Mouse (Mus musculus) forebrain, embryonic 13.5 days (tissue): ENCODE results near the gene Fam13c. TPM values are rescaled to one million over a fixed set of nuclear protein-coding genes. Genes with fewer than 3 reads are reported as not detected.

Experiments
- ATAC-seq: fragments of 200-750 bp; cut with Nextera tagmentation; 2 replicates; pipeline ENCODE4 v1.8.0; 2017
- H3K27ac ChIP-seq: fragments of 300-500 bp; sonication (generic); 2 replicates; pipeline ENCODE4 v1.5.1; 2015; ENCODE audit warnings: inconsistent platforms, mild to moderate bottlenecking, moderate library complexity
- H3K27me3 ChIP-seq: fragments of 300-500 bp; sonication (generic); 2 replicates; pipeline ENCODE4 v1.6.1; 2015; ENCODE audit warnings: mild to moderate bottlenecking, inconsistent platforms
- H3K36me3 ChIP-seq: fragments of 300-500 bp; sonication (generic); 2 replicates; pipeline ENCODE4 v1.6.1; 2015; ENCODE audit warnings: mild to moderate bottlenecking, inconsistent platforms; ENCODE audit not compliant: poor library complexity, severe bottlenecking
- H3K4me1 ChIP-seq: fragments of 300-500 bp; sonication (generic); 2 replicates; pipeline ENCODE4 v1.6.1; 2015; ENCODE audit warnings: inconsistent platforms
- H3K4me2 ChIP-seq: fragments of 300-500 bp; sonication (generic); 2 replicates; pipeline ENCODE4 v1.6.1; 2015; ENCODE audit warnings: inconsistent platforms, mild to moderate bottlenecking, moderate library complexity
- H3K4me3 ChIP-seq: fragments of 300-500 bp; sonication (generic); 2 replicates; pipeline ENCODE4 v1.5.1; 2015; ENCODE audit warnings: mild to moderate bottlenecking, inconsistent platforms
- H3K9ac ChIP-seq: fragments of 300-500 bp; sonication (generic); 2 replicates; pipeline ENCODE4 v1.6.1; 2015; ENCODE audit warnings: mild to moderate bottlenecking, inconsistent platforms
- H3K9me3 ChIP-seq: fragments of 300-500 bp; sonication (generic); replicated peaks from 2 replicates; pipeline ENCODE4 v1.6.1; 2016; ENCODE audit warnings: inconsistent platforms
- WGBS: fragments of 180-500 bp; shearing (Covaris S2); methylation state at CpG from one replicate; pipeline ENCODE4 v1.1.7; 2015; 5-methylcytosine and 5-hydroxymethylcytosine counted together
- polyA plus RNA-seq: library from polyadenylated mRNA; unstranded; fragments of >200 nt; fragmentation: Nextera tagmentation; extraction: Ambion mirVana; gene quantifications from 2 replicates; pipeline ENCODE4 v1.2.1, GENCODE M21; 2015

The Fam13c gene
- polyA plus RNA-seq, 1 experiment from 2014 or later = 20.2 TPM

- H3K9me3 ChIP-seq = peaks cover 5% of the 10 kb centered on the region
- no peaks in the 10 kb centered on the region for H3K27me3 ChIP-seq
- no peak overlapping the region for H3K9ac ChIP-seq
- no peaks in the 10 kb centered on the region for H3K4me1 ChIP-seq
- no peak overlapping the region for H3K27ac ChIP-seq
- H3K4me2 ChIP-seq = no peak overlapping the region
- WGBS = 94% methylated on average over 10 of the region's 10 CpGs
- peaks cover 54% of the 10 kb centered on the region for H3K36me3 ChIP-seq
- no peak for ATAC-seq
- H3K4me3 ChIP-seq = no peak overlapping the region
Observed at GRCm38 (mm10) chr10:70477741-70478145, 37.5 kb downstream of the Fam13c start.

- Histone ChIP-seq H3K36me3 (peaks cover 9% of the 10 kb centered on the region), H3K4me3 (no peak overlapping the region), H3K27ac (no peak overlapping the region), H3K9me3 (no peaks in the 10 kb centered on the region), H3K27me3 (no peaks in the 10 kb centered on the region), H3K4me2 (no peak overlapping the region), H3K4me1 (peaks cover 14% of the 10 kb centered on the region), H3K9ac (no peak overlapping the region)
- no peak for ATAC-seq
- 78% methylated on average over 6 of the region's 6 CpGs for WGBS
Observed at GRCm38 (mm10) chr10:70483736-70484135, 43.5 kb downstream of the Fam13c start.

GRCm38 (mm10) chr10:70484568-70485286 lies 44.4 kb downstream of the Fam13c start:
- no peaks in the 10 kb centered on the region for H3K27me3 ChIP-seq
- H3K9ac ChIP-seq = no peak overlapping the region
- H3K4me2 ChIP-seq = peak overlapping the region; percentile 39
- no peaks in the 10 kb centered on the region for H3K9me3 ChIP-seq
- H3K4me1 ChIP-seq = peaks cover 14% of the 10 kb centered on the region
- ATAC-seq = peak; percentile 88
- H3K4me3 ChIP-seq = 0 out of 2 replicates have a peak overlapping the region, but pooled peaks have one; percentile 0
- peak overlapping the region; percentile 73 for H3K27ac ChIP-seq
- peaks cover 3% of the 10 kb centered on the region; the same call in 1 of the 2 replicates for H3K36me3 ChIP-seq
- 7% methylated on average over 7 of the region's 7 CpGs for WGBS

GRCm38 (mm10) chr10:70485287-70485612 lies 45.0 kb downstream of the Fam13c start:
- H3K9me3 ChIP-seq = no peaks in the 10 kb centered on the region
- H3K27ac ChIP-seq = peak overlapping the region; percentile 73
- peaks cover 3% of the 10 kb centered on the region; the same call in 1 of the 2 replicates for H3K36me3 ChIP-seq
- peaks cover 14% of the 10 kb centered on the region for H3K4me1 ChIP-seq
- H3K4me2 ChIP-seq = peak overlapping the region; percentile 39
- ATAC-seq = peak; percentile 82
- H3K27me3 ChIP-seq = no peaks in the 10 kb centered on the region
- H3K4me3 ChIP-seq = 0 out of 2 replicates have a peak overlapping the region, but pooled peaks have one; percentile 0
- H3K9ac ChIP-seq = no peak overlapping the region
- 2% methylated on average over 7 of the region's 7 CpGs for WGBS

GRCm38 (mm10) chr10:70486651-70487050 lies 46.4 kb downstream of the Fam13c start:
- Histone ChIP-seq H3K27ac (no peak overlapping the region), H3K9me3 (no peaks in the 10 kb centered on the region), H3K4me2 (no peak overlapping the region), H3K4me3 (no peak overlapping the region), H3K27me3 (no peaks in the 10 kb centered on the region), H3K9ac (no peak overlapping the region), H3K36me3 (no peaks in the 10 kb centered on the region), H3K4me1 (peaks cover 14% of the 10 kb centered on the region)
- ATAC-seq = no peak
- 93% methylated on average over 6 of the region's 6 CpGs for WGBS

GRCm38 (mm10) chr10:70493891-70494290 lies 53.6 kb downstream of the Fam13c start:
- no peak for ATAC-seq
- WGBS = 91% methylated on average over 3 of the region's 3 CpGs
- Histone ChIP-seq H3K9me3 (no peaks in the 10 kb centered on the region), H3K4me2 (no peak overlapping the region), H3K9ac (no peak overlapping the region), H3K27ac (no peak overlapping the region), H3K4me1 (peaks cover 4% of the 10 kb centered on the region), H3K36me3 (no peaks in the 10 kb centered on the region), H3K4me3 (no peak overlapping the region), H3K27me3 (no peaks in the 10 kb centered on the region)

GRCm38 (mm10) chr10:70494441-70494840 lies 54.2 kb downstream of the Fam13c start:
- whole genome bisulfite sequencing = 65% methylated on average over 2 of the region's 2 CpGs
- Histone ChIP-seq H3K36me3 (no peaks in the 10 kb centered on the region), H3K4me2 (no peak overlapping the region), H3K9me3 (no peaks in the 10 kb centered on the region), H3K4me1 (peaks cover 9% of the 10 kb centered on the region), H3K27ac (no peak overlapping the region), H3K4me3 (no peak overlapping the region), H3K27me3 (no peaks in the 10 kb centered on the region), H3K9ac (no peak overlapping the region)
- ATAC-seq = no peak

GRCm38 (mm10) chr10:70495106-70496104 lies 55.1 kb downstream of the Fam13c start:
- no peak for ATAC-seq
- Histone ChIP-seq H3K36me3 (no peaks in the 10 kb centered on the region), H3K4me2 (no peak overlapping the region), H3K9me3 (no peaks in the 10 kb centered on the region), H3K9ac (no peak overlapping the region), H3K27ac (no peak overlapping the region), H3K27me3 (no peaks in the 10 kb centered on the region), H3K4me1 (peaks cover 10% of the 10 kb centered on the region), H3K4me3 (no peak overlapping the region)
- 91% methylated on average over 4 of the region's 4 CpGs for WGBS

GRCm38 (mm10) chr10:70496938-70497337 lies 56.7 kb downstream of the Fam13c start:
- no peak overlapping the region for H3K9ac ChIP-seq
- no peak overlapping the region for H3K4me3 ChIP-seq
- no peaks in the 10 kb centered on the region for H3K9me3 ChIP-seq
- H3K4me2 ChIP-seq = no peak overlapping the region
- ATAC-seq = no peak
- peaks cover 10% of the 10 kb centered on the region for H3K4me1 ChIP-seq
- no peak overlapping the region for H3K27ac ChIP-seq
- no peaks in the 10 kb centered on the region for H3K27me3 ChIP-seq
- peaks cover 4% of the 10 kb centered on the region; the same call in 1 of the 2 replicates for H3K36me3 ChIP-seq

GRCm38 (mm10) chr10:70498328-70498727 lies 58.0 kb downstream of the Fam13c start:
- Histone ChIP-seq H3K9ac (no peak overlapping the region), H3K36me3 (peaks cover 4% of the 10 kb centered on the region; the same call in 1 of the 2 replicates), H3K27ac (no peak overlapping the region), H3K4me3 (no peak overlapping the region), H3K9me3 (no peaks in the 10 kb centered on the region), H3K4me2 (no peak overlapping the region), H3K4me1 (peaks cover 10% of the 10 kb centered on the region), H3K27me3 (no peaks in the 10 kb centered on the region)
- WGBS = 66% methylated on average over 2 of the region's 2 CpGs
- ATAC-seq = 0 out of 2 replicates have a peak, but pooled peaks have one; percentile 16

- 14% methylated on average over 13 of the region's 13 CpGs for WGBS
- H3K36me3 ChIP-seq = peaks cover 4% of the 10 kb centered on the region; the same call in 1 of the 2 replicates
- ATAC-seq = 0 out of 2 replicates have a peak, but pooled peaks have one; percentile 21
Observed at GRCm38 (mm10) chr10:70499246-70499645, 59.0 kb downstream of the Fam13c start.

GRCm38 (mm10) chr10:70504871-70505270 lies 64.6 kb downstream of the Fam13c start:
- 89% methylated on average over 15 of the region's 15 CpGs for WGBS

More at GRCm38 (mm10) chr10:70499246-70499645, 59.0 kb downstream of the Fam13c start:
- H3K9ac ChIP-seq = no peak overlapping the region
- H3K27me3 ChIP-seq = no peaks in the 10 kb centered on the region
- no peak overlapping the region for H3K27ac ChIP-seq
- 0 out of 2 replicates have a peak overlapping the region, but pooled peaks have one; percentile 17 for H3K4me2 ChIP-seq
- H3K4me1 ChIP-seq = peaks cover 10% of the 10 kb centered on the region
- no peak overlapping the region for H3K4me3 ChIP-seq
- H3K9me3 ChIP-seq = no peaks in the 10 kb centered on the region

More at GRCm38 (mm10) chr10:70504871-70505270, 64.6 kb downstream of the Fam13c start:
- H3K4me2 ChIP-seq = no peak overlapping the region
- H3K9me3 ChIP-seq = peaks cover 12% of the 10 kb centered on the region
- H3K36me3 ChIP-seq = peaks cover 4% of the 10 kb centered on the region; the same call in 1 of the 2 replicates
- H3K9ac ChIP-seq = no peak overlapping the region
- H3K4me1 ChIP-seq = peaks cover 15% of the 10 kb centered on the region
- H3K27ac ChIP-seq = no peak overlapping the region
- no peaks in the 10 kb centered on the region for H3K27me3 ChIP-seq
- ATAC-seq = no peak
- no peak overlapping the region for H3K4me3 ChIP-seq
